Mouse (Mus musculus) layer of hippocampus, adult 9-11 months (tissue): ENCODE results near the gene Caly.

Experiments
- DNase-seq: peaks from one replicate; pipeline ENCODE4 v3.0.0; 2022

The Caly gene

GRCm38 (mm10) chr7:140081408-140082241, 723 bp downstream of the Caly start:
- peak; percentile 42 for DNase-seq

- peak; percentile 93 for DNase-seq
Observed at GRCm38 (mm10) chr7:140080503-140081156, 1.7 kb downstream of the Caly start.

- DNase-seq, result peak; percentile 49
Observed at GRCm38 (mm10) chr7:140078711-140079110, 3.6 kb downstream of the Caly start.

DNA sequence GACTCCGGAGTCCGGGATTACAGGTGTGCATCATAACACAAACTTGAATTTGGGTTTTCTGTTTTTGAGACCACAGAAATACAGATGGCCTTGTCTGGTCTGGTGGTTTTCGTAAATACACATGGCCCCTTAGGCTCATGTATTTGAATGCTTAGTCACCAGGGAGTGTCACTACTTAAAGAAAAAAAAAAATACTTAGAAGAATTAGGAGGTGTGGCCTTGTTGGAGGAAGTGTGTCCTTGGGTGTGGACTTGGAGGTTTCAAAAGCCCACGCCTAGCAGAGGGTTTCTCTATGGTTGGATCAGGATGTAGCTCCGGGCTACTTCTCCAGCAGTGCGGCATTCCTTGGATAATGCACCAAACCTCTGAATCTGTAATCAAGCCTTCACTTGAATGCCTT, 4.7 kb downstream of the Caly start:
- DNase-seq, result no peak

- no peak for DNase-seq
Observed at GRCm38 (mm10) chr7:140070042-140070711, 12.2 kb downstream of the Caly start.

DNA sequence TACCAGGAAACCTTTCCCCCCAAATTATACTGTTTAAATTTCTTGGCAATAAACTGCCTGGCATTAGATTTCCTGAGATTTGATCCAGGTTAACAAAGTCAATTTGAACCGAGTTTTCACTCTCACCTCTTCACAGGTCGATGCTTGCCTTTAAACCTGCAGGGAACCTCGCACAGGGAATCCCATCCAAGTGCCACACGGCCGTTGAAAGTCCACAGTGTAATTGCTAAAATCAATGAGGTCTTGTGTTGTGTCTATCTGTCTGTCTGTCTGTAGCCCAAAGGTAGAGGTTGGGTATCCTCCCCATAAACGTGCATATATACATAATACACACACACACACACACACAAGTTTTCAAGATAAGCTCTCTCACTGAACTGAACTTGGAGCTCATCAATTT, 15.0 kb downstream of the Caly start:
- DNase-seq, result no peak

DNA sequence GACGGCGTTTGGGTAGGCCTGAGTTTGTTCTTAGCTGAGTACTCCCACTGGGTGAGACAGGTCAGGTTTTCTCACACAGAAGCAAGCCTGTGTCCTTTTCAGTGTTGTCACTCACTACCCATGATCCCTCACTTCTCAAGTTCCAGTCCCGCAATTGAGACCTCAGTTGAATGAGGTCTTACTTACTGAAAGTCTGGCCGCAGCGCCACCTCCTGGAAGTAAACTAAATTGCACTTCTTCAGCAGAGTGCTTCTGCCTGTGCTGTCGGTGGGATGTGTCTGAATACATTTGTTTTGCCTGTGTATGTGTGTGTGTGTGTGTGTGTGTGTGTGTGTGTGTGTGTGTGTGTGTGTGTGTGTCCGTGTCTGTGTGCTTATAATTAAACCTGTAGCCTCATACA, 19.3 kb downstream of the Caly start:
- peak; percentile 68 for DNase-seq

DNA sequence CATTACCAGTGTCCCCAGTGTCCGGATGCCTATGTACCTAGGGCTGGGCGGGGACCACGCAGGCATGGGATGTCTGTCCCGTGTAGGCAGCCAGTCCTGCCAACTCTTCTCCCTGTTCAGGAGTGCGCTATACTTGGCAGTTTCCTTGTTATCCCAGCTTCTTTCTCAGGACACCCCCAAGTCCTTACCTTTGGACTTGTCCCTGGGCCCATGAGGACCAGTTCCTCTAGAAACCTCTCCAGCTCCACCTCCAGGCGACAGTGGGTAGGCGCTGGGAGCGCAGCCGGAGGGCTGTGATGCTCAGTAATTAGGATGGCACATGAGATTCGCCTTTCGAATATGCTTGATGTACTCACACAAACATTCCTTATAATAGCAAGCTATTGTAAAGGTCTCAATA, 20.0 kb downstream of the Caly start:
- DNase-seq, result no peak

DNA sequence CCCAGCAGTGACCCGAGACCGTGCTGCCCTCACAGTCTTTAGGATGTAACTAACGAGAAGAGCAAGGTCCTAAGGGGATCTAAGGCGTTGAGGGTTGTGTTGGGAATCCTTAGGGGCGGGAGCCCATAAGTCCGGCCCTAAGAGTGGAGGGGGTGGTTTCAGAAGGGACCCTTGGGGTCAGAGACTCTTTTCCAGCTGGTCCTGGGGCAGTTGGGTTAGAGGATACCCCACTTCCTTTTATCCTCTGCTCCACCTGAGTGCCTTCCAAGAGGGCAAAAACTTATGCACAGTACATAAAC, 20.6 kb downstream of the Caly start:
- no peak for DNase-seq

DNA sequence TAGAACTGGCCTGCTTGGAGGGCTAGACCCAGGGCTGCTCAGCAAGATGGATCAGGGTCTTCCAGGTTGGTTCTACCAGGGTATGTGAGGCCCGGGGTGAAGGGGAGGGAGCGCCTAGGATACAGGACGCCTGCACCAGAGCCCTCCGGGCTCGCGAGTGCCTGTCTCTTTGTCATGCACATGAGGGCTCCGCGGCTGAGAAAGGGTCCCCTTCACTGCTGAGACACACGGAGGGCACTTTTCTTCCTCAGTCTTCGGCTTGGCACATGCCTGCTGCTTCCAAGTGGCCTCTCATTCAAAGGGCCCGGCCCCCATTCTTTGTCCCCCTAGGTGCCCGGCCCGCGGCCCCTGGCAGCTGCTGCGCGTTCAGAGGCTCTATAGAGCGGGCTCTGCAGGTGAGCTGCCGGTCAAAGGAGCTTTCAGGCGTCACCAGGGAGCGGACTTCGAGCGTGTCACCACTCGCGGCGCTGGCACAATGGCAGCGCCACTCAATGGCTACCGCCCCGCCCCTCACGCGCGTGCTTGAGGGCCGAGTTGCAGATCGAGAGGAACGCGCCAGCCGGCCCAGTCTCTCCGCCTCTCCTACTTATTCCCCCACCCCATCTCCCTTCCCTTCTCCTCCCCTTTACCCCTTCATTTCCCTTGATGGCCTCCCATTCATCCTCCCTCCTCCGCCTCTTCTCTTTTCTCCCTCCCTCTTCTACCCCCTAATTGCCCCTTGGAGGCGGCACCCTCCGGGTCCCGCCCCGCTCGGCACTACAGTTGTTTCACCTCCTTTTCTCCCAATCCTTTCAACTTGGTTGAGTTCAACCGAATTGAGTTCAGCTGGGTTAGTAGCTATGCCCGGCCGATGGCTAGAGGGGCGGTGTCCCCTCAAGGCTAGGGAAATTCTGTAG, 21.2 kb downstream of the Caly start:
- no peak for DNase-seq

DNA sequence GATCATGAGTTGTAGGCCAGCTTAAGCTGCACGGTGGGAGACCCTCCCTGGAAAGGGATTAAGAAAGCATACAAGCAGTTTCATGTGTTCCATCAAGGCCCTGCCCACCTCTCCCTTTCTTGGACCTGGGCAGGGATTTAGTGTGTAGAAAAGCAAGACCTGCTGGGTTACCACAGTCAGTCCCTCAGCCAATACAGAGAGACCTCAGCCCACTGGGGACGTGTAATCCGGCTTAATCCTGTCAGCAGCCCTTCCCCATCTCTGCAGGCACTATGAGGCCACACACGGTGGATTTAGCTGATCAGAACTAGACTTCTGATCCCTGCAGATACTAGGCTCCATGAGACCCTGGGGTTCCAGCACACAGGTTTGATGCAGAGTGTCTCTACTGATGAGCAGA, 22.7 kb downstream of the Caly start:
- DNase-seq, result no peak

DNA sequence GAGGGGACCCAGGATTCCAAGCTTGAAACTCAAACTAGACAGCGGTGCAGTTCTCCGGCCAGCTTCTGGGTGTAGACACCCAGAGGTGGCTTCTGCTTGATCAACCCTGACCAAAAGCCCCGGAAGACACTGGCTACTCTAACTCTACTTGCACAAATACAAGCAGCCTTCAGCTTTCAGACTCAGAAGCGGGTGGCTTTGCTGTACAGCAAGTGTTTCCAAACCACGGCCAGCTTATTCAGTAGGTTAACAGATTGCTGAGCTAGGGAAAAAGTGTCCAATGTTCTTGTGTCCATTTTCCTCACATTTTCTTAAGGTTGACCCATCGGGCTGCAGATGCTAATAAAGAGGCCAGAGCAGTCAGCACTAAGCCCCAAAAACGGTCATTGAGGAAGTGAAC, 23.8 kb downstream of the Caly start:
- DNase-seq, result no peak

DNA sequence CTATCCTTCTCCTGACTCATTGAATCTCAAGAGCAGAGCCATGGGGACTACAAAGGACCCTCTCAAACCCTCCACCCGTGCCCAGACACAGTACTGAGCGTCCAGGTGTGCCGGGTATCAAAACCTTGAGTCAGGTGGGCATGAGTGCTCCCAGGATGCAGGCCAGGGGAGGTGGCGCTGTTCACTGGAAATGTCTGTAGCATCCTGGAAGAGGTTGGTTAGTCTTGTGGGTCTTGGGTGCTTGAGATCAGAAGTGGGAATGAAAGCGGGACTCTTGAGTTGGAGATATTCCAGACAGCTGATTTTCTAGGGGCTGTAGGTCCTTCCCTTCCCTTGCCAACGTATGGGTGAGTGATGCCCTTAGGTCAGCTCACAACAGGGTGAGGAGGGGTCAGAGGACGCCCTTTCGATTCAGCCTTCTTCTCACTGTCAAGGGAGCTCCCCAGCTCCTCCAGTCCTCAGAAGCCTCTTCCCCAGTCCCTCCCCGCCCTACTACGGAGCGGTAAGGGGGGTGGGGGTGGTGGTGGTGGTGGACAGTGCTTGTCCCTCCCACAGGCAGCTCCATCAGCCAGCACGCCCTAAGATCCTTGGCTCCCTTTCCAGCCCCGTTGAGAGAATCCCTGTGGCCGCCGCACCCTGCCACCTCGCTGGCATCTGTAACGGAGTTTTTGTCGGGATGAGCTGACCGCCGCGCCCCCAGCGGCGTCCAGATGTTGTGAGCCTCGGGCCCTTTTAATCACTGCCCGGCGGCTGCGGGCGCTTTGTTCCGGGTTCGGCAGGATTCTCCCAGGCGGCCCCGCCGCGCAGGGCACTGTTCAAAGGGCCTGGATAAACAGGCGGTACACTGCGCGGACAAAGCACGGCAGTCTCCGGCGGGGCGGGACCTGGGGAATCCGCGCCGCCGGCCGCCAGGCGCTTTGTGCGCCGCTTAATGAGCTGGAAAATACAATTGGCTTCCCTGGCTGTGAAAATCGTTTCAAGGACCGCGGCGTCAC, 24.6 kb downstream of the Caly start:
- DNase-seq, result no peak

- peak; percentile 48 for DNase-seq
Observed at GRCm38 (mm10) chr7:140054124-140054523, 28.2 kb downstream of the Caly start.

GRCm38 (mm10) chr7:140049115-140049689, 33.1 kb downstream of the Caly start:
- DNase-seq, result no peak

GRCm38 (mm10) chr7:140048361-140049114, 33.8 kb downstream of the Caly start, which contains the start of gene Msx3:
Gene Msx3, minus strand, starts transcription at chr7:140049089.
- no peak for DNase-seq

GRCm38 (mm10) chr7:140047811-140048311, 34.5 kb downstream of the Caly start:
- no peak for DNase-seq

- DNase-seq, result no peak
Observed at GRCm38 (mm10) chr7:140045546-140045945, 36.8 kb downstream of the Caly start.

GRCm38 (mm10) chr7:140042728-140043127, 39.6 kb downstream of the Caly start:
- no peak for DNase-seq

GRCm38 (mm10) chr7:140037171-140037555, 45.2 kb downstream of the Caly start:
- no peak for DNase-seq
